Mouse (Mus musculus): ENCODE results near the gene Atf7.

Gene Atf7

DNA sequence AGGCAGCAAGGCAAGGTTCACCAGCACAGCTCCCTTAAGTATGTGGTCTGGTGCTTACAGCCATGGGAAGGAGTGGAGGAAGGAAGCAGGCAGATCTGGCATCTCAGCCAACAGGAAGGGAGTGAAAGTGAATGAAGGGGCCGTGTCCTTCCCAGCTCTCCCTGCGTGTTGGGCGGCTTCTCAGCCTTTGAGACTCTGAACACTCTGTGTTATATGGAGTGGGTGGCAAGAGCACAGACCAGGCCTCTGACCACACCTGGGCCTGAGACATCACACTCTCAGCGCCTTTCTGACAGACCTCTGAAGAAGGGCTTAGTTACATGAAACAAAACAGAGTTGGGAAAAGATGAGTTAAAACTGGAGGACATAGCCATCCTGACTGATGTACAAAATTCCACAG, 94.7 kb downstream of the Atf7 start:
- no peaks in the 10 kb centered on the region for H3K27me3 ChIP-seq (ENCODE audit: insufficient read depth, low read length)
- peaks cover 75% of the 10 kb centered on the region for H3K36me3 ChIP-seq (ENCODE audit: insufficient read depth, low read length)
- TF ChIP-seq CTCF (conservative IDR thresholded peaks at IDR 0.05; ENCODE audit: low read length) (no peak), POU5F1 (IDR thresholded peaks at IDR 0.05; ENCODE audit: borderline replicate concordance, low read length) (no peak), NANOG (IDR thresholded peaks at IDR 0.05; ENCODE audit: borderline replicate concordance, low read length) (no peak)
- H3K4me3 ChIP-seq (replicated peaks; ENCODE audit: low read length): no peak overlapping the region
- no peaks in the 10 kb centered on the region; the same call in 1 of the 2 replicates for H3K4me1 ChIP-seq (replicated peaks; ENCODE audit: low read depth, low read length)
- no peaks in the 10 kb centered on the region for H3K9me3 ChIP-seq (ENCODE audit: low read length)

DNA sequence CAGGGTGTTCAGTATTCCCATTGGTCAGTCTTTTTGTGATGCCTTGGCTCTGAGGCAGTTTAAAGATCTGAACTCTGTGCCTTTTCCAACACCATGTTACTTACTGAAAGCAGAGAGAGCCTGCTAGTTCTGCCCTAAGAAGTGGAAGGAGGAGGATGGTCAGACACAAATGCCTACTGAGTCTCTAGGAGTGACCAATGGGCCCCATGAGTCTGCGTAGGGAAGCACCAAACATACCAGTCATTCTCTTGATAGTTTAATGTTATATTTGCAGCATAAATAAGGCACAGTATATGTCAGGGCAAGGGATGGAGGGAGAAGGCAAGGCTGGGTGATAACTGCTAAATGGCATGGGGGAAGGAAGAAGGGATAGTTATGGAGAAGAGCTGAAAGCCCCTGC, 96.9 kb downstream of the Atf7 start:
- H3K27me3 ChIP-seq (ENCODE audit: insufficient read depth, low read length): no peaks in the 10 kb centered on the region
- no peak overlapping the region for H3K4me3 ChIP-seq (replicated peaks; ENCODE audit: low read length)
- no peaks in the 10 kb centered on the region for H3K9me3 ChIP-seq (ENCODE audit: low read length)
- H3K4me1 ChIP-seq (replicated peaks; ENCODE audit: low read depth, low read length): peaks cover 8% of the 10 kb centered on the region
- no peak for TF ChIP-seq CTCF (conservative IDR thresholded peaks at IDR 0.05; ENCODE audit: low read length)
- TF ChIP-seq POU5F1 (IDR thresholded peaks at IDR 0.05; ENCODE audit: borderline replicate concordance, low read length): no peak
- no peak for TF ChIP-seq NANOG (IDR thresholded peaks at IDR 0.05; ENCODE audit: borderline replicate concordance, low read length)
- H3K36me3 ChIP-seq (ENCODE audit: insufficient read depth, low read length): peaks cover 82% of the 10 kb centered on the region

DNA sequence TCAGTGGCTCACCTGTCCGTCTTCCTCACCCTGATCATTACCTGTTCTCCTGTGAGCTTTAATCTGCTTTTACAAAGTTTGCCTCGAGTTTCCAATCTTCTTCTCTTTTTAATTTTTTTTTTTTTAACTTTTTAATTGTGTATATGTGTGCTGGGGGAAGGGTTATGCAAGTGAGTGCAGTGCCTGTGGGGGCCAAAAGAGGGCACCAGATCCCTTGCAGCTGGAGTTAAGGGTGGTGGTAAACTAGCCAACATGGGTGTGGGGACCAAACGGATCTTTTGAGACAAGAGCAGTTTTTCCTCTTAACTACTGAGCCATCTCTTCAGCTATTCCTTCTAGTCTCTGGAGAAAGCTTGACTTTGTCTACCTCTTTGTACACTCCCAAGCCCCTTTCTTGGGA, 97.3 kb downstream of the Atf7 start:
- H3K36me3 ChIP-seq (ENCODE audit: insufficient read depth, low read length): peaks cover 80% of the 10 kb centered on the region
- no peak for TF ChIP-seq POU5F1 (IDR thresholded peaks at IDR 0.05; ENCODE audit: borderline replicate concordance, low read length)
- TF ChIP-seq CTCF (conservative IDR thresholded peaks at IDR 0.05; ENCODE audit: low read length): peak; percentile 88
- peaks cover 8% of the 10 kb centered on the region for H3K4me1 ChIP-seq (replicated peaks; ENCODE audit: low read depth, low read length)
- no peaks in the 10 kb centered on the region for H3K9me3 ChIP-seq (ENCODE audit: low read length)
- H3K27me3 ChIP-seq (ENCODE audit: insufficient read depth, low read length): no peaks in the 10 kb centered on the region
- H3K4me3 ChIP-seq (replicated peaks; ENCODE audit: low read length): no peak overlapping the region

DNA sequence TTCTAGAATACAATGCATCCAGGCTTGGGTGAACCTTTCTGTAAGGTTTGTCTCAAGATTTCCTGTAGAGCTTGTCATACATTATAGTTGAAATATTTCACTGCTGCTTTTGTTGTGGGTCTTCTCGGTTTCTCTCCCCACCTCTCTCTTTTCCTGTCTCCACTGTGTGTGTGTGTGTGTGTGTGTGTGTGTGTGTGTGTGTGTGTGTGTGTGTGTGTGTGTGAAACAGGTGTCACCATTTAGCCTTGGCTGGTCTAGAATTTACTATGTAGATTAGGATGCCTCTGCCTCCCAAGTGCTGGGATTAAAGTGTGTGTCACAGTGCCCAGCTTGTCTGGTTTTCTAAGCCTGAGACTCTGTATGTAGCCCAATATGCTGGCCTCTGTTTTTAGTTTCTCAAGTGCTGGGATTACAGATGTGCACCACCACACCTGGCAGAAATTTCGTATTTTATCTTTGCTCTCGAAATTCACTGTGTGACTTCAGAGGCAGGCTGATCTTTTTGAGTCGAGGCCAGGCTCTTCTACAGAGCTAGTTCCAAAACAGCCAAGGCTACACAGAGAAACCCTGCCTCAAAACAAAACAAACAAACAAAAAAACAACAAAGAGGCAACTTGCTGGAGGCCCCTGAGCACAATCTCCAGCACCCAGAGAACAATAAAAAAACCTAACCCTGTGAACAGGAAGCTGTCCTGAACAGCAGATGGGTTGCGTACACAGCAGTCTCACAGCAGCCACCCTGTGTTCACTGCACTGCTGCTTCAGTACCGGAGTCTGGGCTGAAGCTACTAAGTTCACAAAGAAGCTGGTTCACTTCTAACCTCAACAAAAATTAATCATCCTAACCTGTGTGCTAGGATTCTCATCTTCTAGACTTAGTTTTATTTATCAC, 98.9 kb downstream of the Atf7 start:
- H3K36me3 ChIP-seq (ENCODE audit: insufficient read depth, low read length): peaks cover 84% of the 10 kb centered on the region
- TF ChIP-seq POU5F1 (IDR thresholded peaks at IDR 0.05; ENCODE audit: borderline replicate concordance, low read length): no peak
- TF ChIP-seq CTCF (conservative IDR thresholded peaks at IDR 0.05; ENCODE audit: low read length): no peak
- no peak for TF ChIP-seq NANOG (IDR thresholded peaks at IDR 0.05; ENCODE audit: borderline replicate concordance, low read length)

DNA sequence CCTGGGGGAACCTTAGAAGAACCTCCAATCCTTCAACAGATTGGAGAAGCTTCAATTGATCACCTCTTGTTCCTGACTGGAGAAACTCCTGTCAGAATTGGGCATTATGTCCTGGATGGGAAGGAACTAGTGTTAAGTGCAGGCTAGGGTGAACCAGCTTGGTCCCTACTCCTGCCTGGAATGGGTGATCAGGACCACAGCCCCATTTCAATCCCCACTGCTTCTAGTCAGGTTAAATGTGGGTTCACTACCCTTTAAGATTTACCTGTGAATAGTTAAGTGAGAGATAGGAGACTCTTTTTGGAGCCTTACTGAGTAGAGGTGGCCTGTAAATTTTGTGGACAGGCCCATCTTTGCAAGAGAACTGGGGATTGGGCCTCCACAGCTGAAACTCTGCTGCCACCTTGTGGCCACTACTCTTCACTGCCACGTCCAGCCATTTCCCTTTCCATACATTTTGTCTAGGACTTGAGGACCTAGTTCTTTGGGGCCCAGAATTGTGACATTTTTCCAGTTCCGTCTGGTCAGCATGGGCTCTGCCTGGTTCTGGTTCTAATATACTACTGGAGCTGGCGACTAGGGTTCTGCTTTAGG, 100.3 kb downstream of the Atf7 start, which contains the start of gene Npff:
Gene Npff, minus strand, starts transcription at position 51 of the 594 bp plus-strand sequence.
- no peak within 1 kb of the TSS for H3K4me3 ChIP-seq (replicated peaks; ENCODE audit: low read length)
- TF ChIP-seq POU5F1 (IDR thresholded peaks at IDR 0.05; ENCODE audit: borderline replicate concordance, low read length): no peak
- TF ChIP-seq CTCF (conservative IDR thresholded peaks at IDR 0.05; ENCODE audit: low read length): peak; percentile 96
- no peak for TF ChIP-seq NANOG (IDR thresholded peaks at IDR 0.05; ENCODE audit: borderline replicate concordance, low read length)
- H3K9me3 ChIP-seq (ENCODE audit: low read length): no peaks in the 10 kb centered on the region
- H3K27me3 ChIP-seq (ENCODE audit: insufficient read depth, low read length): no peaks in the 10 kb centered on the region
- H3K4me1 ChIP-seq (replicated peaks; ENCODE audit: low read depth, low read length): peaks cover 35% of the 10 kb centered on the region
- peaks cover 86% of the 10 kb centered on the region for H3K36me3 ChIP-seq (ENCODE audit: insufficient read depth, low read length)

More for the DNA sequence above, 98.9 kb downstream of the Atf7 start:
- Histone ChIP-seq H3K9me3 (ENCODE audit: low read length) (no peaks in the 10 kb centered on the region), H3K4me1 (replicated peaks; ENCODE audit: low read depth, low read length) (peaks cover 21% of the 10 kb centered on the region), H3K27me3 (ENCODE audit: insufficient read depth, low read length) (no peaks in the 10 kb centered on the region), H3K4me3 (replicated peaks; ENCODE audit: low read length) (no peak overlapping the region)

DNA sequence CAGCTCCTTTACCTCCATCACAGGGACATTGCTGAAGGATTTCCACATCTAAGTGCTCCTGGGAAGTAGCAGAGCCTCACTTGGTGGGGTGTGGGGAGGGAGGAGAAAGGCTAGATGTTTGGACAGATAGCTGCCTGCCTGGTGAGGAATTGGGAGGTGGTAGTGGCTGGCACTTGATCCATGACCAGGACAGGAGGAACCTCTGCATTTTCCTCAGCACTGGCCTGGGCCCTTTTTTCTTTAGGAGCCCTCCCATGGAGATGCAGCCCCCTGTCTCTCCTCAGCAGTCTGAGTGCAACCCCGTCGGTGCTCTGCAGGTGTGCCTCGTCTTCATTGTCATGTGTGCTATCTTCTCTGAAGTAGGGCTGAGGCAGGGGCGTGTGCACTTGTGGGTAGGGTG, 103.8 kb downstream of the Atf7 start:
- Histone ChIP-seq H3K27me3 (ENCODE audit: insufficient read depth, low read length) (no peaks in the 10 kb centered on the region), H3K4me3 (replicated peaks; ENCODE audit: low read length) (no peak overlapping the region), H3K9me3 (ENCODE audit: low read length) (no peaks in the 10 kb centered on the region), H3K36me3 (ENCODE audit: insufficient read depth, low read length) (peaks cover 65% of the 10 kb centered on the region), H3K4me1 (replicated peaks; ENCODE audit: low read depth, low read length) (peaks cover 52% of the 10 kb centered on the region)
- TF ChIP-seq POU5F1 (IDR thresholded peaks at IDR 0.05; ENCODE audit: borderline replicate concordance, low read length): no peak
- TF ChIP-seq CTCF (conservative IDR thresholded peaks at IDR 0.05; ENCODE audit: low read length): no peak
- TF ChIP-seq NANOG (IDR thresholded peaks at IDR 0.05; ENCODE audit: borderline replicate concordance, low read length): no peak

DNA sequence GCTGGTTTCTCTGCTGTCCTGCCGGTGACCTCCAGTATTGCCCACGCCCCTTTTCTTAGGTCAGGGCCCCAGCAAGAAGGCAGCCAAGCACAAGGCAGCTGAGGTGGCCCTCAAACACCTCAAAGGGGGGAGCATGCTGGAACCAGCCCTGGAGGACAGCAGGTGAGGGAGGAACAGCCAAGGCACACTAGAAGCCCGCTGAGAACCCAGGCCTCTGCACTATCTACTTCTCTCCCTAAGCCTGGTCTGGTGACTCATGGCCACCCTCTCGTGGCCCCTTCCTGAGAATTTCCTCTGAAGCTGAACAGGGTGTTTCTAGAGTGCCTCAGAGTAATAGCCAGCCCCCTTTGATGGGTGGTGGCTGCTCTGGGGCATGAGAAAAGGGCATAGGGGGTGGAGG, 104.8 kb downstream of the Atf7 start:
- Histone ChIP-seq H3K36me3 (ENCODE audit: insufficient read depth, low read length) (peaks cover 58% of the 10 kb centered on the region), H3K9me3 (ENCODE audit: low read length) (no peaks in the 10 kb centered on the region), H3K4me3 (replicated peaks; ENCODE audit: low read length) (peak overlapping the region; percentile 26), H3K27me3 (ENCODE audit: insufficient read depth, low read length) (no peaks in the 10 kb centered on the region), H3K4me1 (replicated peaks; ENCODE audit: low read depth, low read length) (peaks cover 62% of the 10 kb centered on the region)
- no peak for TF ChIP-seq CTCF (conservative IDR thresholded peaks at IDR 0.05; ENCODE audit: low read length)
- TF ChIP-seq POU5F1 (IDR thresholded peaks at IDR 0.05; ENCODE audit: borderline replicate concordance, low read length): no peak
- no peak for TF ChIP-seq NANOG (IDR thresholded peaks at IDR 0.05; ENCODE audit: borderline replicate concordance, low read length)

DNA sequence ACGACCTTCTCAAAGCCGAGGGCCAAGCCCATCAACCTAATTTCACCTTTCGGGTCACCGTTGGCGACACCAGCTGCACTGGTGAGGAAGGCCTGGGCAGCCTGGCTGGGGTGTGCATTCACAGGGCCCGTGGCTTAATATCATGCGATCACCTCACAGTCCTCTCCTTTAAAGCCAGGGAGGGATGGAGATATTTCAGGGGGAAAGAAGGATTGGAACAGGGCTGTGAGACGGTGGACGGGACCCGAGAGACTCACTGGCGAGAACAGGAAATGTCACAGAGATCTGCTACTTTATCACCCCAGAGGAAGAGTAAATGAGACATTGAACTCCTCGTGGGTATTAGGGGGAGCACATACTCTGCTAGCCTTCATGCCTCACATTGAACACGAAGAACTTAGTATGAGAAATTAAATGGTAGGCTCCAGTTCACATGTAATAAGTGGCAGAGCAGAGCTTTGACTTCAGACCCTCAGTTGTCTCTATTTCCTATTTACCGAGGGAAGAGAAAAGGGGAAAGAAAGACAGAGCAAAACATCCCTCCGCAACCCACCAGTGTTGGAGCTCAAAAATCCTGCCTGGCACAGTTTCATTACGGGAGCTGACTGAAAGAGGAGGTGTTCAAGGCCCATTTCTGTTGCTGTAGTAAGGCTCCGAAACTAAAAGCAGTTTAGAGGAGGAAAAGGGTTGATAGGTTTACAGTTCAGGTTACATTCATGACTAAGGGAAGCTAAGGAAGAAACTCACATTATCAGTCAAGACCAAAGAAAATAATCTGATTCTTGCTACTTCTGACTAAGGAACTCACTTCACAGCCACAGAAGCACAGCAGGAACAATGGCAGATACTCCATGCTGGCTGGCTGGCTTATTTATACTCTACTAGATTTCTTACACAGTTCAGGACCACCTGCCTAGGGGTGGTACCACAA, 105.8 kb downstream of the Atf7 start:
- peaks cover 49% of the 10 kb centered on the region for H3K36me3 ChIP-seq (ENCODE audit: insufficient read depth, low read length)
- H3K4me3 ChIP-seq (replicated peaks; ENCODE audit: low read length): peak overlapping the region; percentile 86
- peaks cover 65% of the 10 kb centered on the region for H3K4me1 ChIP-seq (replicated peaks; ENCODE audit: low read depth, low read length)
- TF ChIP-seq CTCF (conservative IDR thresholded peaks at IDR 0.05; ENCODE audit: low read length) (no peak), POU5F1 (IDR thresholded peaks at IDR 0.05; ENCODE audit: borderline replicate concordance, low read length) (no peak), NANOG (IDR thresholded peaks at IDR 0.05; ENCODE audit: borderline replicate concordance, low read length) (no peak)
- H3K27me3 ChIP-seq (ENCODE audit: insufficient read depth, low read length): no peaks in the 10 kb centered on the region
- H3K9me3 ChIP-seq (ENCODE audit: low read length): no peaks in the 10 kb centered on the region

Data from E14TG2a.4 (cell line).